Mouse (Mus musculus) ZHBTc4 (cell line): ENCODE measurements around the gene Krtap5-4.
A peak's percentile ranks its signal among the peaks of the same experiment; 100 is the strongest.
"Not testable (repeated sequence)": the region's sequence is repeated elsewhere in the genome, so short reads cannot be mapped to it uniquely, and the experiment has no call there.

Experiments used
- DNase-seq: peaks from one replicate; pipeline ENCODE4 v3.0.0-alpha.2; 2011; ENCODE audit warnings: low read depth, low spot score

The Krtap5-4 gene

DNA sequence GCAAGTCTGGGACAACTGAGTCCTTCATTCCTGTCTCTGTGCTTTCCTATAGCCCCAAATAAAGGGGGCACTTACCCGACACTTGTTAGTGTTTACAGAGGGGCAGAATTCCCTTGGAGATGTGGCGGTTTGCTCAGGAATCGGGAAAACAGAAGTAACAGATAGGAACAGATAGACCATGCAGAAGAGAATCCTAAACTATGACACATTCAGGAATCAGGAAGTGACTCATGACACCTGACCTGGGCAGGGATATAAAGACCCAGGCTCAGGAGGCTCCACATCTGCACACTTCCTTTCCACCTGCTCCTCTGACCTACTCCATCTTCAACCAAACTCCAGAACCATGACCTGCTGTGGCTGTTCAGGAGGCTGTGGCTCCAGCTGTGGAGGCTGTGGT is at the start of gene Krtap5-4:
Krtap5-4 (plus strand) TSS at position 301 of the 400 bp plus-strand sequence.
- no peak for DNase-seq

DNA sequence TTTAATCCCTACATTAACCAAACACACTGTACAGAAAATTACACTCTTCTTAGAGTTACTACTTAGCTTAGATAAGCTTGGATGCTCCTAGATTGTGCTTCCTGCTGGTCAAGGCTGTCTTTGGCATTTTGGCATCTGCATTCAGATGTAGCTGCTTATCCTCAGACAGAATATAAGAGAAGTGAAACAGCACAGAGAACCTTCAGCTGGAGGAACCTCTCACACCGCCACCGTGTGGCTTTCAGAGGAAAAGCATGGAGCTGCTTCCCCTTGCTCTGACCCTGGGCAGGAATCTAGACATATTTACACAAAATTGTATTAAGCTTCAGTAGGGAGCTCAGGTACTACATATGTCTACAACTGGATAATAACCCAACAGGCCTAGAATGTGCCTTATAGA is 47.8 kb upstream of the Krtap5-4 start:
- DNase-seq, result peak; percentile 48

- DNase-seq, result not testable (repeated sequence)
These were observed 45.1 kb upstream of the Krtap5-4 start, which contains the start of gene Gm2431 for GRCm38 (mm10) chr7:142258254-142258653. Gm2431 (minus strand) TSS chr7:142258354.

DNA sequence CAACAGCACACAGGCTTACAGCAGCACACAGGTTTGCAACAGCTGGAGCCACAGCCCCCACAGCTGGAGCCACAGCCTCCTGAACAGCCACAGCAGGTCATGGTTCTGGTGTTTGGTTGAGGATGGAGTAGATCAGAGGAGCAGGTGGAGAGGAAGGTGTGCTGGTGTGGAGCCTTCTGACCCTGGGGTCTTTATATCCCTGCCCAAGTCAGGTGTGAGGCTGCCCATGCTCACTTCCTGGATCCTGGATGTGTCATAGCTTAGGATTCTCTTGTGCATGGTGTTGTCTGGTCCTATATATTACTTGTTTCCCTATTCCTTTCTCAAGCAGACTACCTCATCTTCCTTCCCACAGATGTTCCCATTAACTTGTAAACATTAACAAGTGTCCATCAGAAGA is 29.1 kb upstream of the Krtap5-4 start, which contains the start of gene Gm4559:
Gm4559 (minus strand) TSS at position 101 of the 400 bp plus-strand sequence.
- not testable (repeated sequence) for DNase-seq

DNA sequence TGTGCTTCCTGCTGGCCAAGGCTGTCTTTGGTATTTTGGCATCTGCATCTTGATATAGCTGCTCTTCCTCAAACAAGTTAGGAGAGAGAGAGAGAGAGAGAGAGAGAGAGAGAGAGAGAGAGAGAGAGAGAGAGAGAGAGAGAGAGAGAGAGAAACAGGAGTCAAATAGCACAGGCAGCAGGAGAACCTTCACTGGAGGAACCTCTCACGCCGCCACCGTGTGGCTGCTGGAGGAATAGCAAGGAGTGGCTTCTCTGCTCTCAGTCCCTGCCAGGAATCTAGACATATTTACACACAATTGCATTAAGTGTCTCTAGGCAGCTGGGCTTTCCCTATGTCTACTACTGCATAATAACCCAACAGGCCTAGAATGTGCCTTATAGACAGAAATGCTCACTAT is 25.2 kb upstream of the Krtap5-4 start:
- peak; percentile 62 for DNase-seq

DNA sequence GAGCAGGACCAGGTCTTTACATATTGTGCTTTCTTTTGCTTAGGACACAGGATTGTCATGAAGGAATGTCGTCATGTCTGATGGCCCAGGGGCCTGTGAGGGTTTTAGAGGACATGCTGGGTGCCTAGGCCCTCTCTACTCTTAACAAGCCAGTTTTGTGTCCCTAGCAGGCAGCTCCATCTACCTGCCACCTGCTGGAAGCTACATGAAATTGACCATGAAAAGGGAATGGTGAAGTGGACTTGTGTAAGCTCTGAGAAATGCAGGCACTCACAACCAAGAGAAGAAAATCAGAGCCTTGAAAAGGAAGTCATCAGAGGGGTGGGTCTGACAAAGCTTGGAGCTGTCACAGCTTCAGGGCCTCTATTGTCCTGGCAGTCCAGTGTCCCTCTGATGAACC is 24.1 kb upstream of the Krtap5-4 start:
- DNase-seq, result peak; percentile 22

DNA sequence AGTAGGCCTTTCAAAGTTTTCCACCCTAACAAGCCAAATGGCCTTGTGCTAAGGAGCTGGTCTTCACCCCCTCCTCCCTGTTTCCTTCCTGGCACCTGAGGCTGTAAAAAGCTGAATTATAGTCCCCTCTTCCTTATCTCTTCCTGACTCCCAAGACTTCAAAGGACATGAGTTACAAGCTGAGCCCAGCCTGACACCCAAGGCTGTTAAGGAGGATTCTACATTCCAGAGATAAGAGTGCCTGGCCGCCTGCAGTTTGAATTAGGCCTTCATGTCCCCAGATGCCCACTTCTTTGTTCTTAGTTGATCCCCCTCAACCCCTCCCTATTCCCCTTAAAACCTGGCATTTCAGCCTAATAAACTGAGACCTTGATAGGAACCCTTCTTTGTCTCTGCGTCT is 20.5 kb upstream of the Krtap5-4 start:
- DNase-seq, result not testable (repeated sequence)

DNA sequence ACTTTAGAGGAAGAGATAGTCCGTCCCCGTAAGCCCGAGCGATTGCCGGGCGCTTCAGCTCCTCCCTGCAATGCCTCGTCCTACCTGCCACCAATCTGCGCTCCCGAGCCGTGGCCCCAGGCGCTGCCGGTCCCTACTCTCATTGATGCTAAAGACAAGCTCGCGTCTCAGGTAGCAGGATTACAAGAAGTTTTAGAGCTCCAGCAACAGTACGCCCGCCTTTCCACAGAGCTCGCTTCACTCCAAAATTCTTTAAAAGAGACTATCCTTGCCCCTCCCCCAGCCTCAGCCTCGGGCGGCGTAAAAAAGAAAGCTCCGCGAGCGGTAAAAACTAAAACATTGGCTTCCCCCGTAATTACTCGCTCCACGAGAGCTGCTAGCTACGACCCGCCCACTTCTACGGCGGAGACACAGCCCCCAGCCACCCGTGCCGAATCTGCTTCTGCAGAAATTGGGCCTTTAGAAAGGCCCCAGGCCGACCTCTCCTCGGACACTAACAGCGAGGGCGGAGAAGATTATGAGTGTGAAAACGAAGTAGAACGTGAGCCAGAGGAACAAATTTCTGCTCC is 19.2 kb upstream of the Krtap5-4 start:
- DNase-seq, result peak; percentile 90

- peak; percentile 94 for DNase-seq
These were observed 18.7 kb upstream of the Krtap5-4 start for GRCm38 (mm10) chr7:142284615-142285080.

DNA sequence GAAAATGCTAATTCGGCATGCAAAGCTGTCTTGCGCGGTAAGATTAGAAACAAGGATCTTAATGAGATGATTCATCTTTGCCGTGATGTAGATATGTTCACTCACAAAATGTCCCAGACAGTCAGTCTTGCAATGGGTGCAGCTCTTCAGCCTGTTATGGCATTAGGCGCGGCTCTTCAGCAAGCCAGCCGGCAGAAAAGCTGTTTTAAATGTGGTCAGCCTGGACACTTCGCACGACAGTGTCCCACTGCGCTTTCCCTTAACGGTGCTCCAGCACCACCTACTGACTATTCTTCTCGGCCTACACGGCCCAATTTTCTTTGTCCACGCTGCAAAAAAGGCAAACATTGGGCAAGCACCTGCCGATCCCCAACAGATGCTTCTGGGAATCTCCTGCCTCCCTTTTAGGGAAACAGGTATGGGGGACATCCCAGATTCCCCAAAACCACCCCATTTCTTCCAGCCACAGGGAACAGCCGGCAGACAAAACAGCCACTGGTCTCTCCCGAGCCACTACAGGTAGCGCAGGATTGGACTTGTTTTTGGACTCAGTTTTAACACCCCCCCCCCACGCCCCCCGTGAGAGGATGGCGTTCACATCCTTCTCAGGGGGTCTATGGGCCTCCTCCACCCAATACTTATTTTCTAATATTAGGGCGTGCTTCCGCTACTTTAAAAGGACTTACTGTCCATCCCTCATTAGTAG is 18.1 kb upstream of the Krtap5-4 start:
- DNase-seq, result peak; percentile 2

DNA sequence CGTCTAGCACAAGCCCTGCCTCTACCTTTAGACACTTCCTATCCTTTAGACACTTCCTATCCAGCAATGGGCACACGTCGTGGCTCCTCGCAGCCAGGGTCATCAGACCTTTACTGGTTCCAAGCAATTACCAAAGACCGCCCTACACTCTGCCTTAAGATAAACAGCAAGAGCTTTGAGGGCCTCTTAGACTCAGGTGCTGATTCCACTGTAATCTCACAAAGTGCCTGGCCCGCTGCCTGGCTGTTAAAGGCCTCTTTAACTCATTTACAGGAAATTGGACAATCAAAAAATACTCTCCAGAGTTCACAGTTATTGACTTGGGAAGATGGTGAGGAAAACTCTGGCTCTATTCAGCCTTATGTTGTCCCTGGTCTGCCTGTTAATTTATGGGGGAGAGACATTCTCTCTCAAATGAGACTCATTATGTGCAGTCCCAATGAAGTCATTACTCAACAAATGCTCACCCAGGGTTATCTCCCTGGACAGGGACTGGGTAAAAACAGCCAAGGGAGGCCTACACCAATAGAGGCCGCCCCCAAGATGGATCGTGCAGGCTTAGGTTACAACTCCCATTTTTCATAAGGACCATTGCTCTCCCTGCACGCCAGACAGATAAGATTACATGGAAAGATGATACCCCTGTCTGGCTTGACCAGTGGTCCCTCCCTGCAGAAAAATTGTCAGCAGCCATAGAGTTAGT is 17.3 kb upstream of the Krtap5-4 start:
- DNase-seq, result not testable (repeated sequence)

DNA sequence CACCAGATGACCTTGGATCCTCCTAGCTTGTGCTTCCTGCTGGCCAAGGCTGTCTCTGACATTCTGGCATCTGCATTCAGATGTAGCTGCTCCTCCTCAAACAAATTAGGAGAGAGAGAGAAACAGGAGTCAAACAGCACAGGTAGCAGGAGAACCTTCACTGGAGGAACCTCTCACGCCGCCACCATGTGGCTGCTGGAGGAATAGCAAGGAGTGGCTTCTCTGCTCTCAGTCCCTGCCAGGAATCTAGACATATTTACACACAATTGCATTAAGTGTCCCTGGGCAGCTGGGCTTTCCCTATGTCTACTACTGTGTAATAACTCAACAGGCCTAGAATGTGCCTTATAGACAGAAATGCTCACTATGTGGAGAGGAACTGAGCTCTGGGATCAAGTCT is 9.5 kb upstream of the Krtap5-4 start:
- DNase-seq, result peak; percentile 54

- DNase-seq, result peak; percentile 6
These were observed 7.9 kb upstream of the Krtap5-4 start for GRCm38 (mm10) chr7:142295418-142295817.

- DNase-seq, result not testable (repeated sequence)
These were observed 7.2 kb upstream of the Krtap5-4 start for GRCm38 (mm10) chr7:142296108-142296507.

- DNase-seq, result not testable (repeated sequence)
These were observed 6.3 kb upstream of the Krtap5-4 start, which contains the start of gene Krtap5-1 for GRCm38 (mm10) chr7:142297018-142297417. Krtap5-1 (minus strand) TSS chr7:142297118.

DNA sequence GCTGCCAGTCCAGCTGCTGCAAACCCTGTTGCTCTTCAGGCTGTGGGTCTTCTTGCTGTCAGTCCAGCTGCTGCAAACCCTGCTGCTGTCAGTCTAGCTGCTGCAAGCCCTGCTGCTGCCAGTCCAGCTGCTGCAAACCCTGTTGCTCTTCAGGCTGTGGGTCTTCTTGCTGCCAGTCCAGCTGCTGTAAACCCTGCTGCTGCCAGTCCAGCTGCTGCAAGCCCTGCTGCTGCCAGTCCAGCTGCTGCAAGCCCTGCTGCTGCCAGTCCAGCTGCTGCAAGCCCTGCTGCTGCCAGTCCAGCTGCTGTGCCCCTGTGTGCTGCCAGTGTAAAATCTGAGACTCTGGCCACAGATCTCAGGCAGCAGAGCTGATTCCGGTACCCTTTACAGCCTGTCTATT is 580 bp downstream of the Krtap5-4 start:
- DNase-seq, result not testable (repeated sequence)

DNA sequence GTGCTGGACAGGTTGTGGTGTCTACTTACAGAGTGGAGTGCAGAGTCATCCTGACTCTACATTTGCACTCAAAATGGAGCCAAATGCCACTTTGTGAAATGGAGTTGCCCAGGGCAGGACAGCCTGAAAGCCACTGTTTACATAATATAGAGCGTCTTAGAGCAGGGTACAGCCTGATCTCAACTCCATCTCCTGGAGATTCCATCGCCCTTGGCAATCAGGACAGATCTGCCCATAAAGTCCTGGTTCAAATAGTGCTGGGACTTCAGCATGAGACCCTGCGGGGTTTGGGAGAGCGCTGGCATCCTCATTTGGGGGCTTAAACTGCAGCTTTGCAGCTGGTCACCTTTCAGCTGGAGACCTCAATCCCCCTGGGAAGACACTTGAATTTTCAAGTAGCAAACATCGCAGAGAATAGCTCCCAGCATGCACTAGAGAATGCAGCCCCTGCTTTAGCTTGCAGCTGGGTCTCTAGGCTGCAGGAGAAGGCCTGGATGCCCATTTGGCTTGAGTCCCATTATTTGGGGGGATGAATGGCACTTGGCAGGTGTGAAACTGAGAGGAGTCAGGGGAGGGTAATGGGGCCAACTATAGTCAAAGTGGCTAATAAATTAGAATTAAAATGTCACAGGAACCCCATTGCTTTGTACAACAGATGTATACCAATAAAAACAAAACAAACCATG is 11.4 kb downstream of the Krtap5-4 start:
- no peak for DNase-seq

- DNase-seq, result peak; percentile 54
These were observed 13.2 kb downstream of the Krtap5-4 start for GRCm38 (mm10) chr7:142316558-142316957.

- no peak for DNase-seq
These were observed 13.9 kb downstream of the Krtap5-4 start for GRCm38 (mm10) chr7:142317216-142317615.

- no peak for DNase-seq
These were observed 15.8 kb downstream of the Krtap5-4 start for GRCm38 (mm10) chr7:142319124-142319523.

GRCm38 (mm10) chr7:142320906-142321305 is 17.6 kb downstream of the Krtap5-4 start:
- no peak for DNase-seq
